Mouse (Mus musculus) left cerebral cortex, postnatal 4 days (tissue): ENCODE measurements at regions not wholly inside any gene's neighbourhood (a gene's known extent, or its start where the extent isn't known, plus 50 kb on each side); places are given as distances from the start of the nearest gene placed in this dataset.

Experiments
- DNase-seq: peaks from one replicate; pipeline ENCODE4 v3.0.0-alpha.2; 2022
- intact Hi-C: fragments of 180-260 bp; cut with DNase I; formaldehyde crosslinking; loops from one replicate; pipeline ENCODE4 v1.15.1; 2025

DNA sequence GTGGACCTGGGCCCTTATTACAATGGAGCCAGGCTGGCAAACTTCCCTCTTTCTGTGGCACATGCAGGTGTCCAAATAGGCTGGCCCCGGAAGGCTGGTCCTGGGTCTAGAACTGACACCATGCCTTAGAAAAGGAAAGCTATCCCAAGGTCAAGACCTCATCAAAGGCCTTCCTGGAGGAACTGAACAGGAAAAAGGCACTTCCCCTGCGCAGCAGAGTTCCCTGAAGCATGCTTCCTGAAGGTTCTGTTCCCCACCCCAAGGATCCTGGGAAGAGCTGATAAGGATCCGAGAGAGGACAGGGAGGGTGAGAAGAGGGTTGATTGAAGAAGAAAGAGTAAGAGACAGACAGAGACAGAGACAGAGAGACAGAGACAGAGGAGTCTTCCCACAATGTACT, 204.0 kb downstream of the Bcor start:
- DNase-seq: no peak
- intact Hi-C loops: no loop called here

DNA sequence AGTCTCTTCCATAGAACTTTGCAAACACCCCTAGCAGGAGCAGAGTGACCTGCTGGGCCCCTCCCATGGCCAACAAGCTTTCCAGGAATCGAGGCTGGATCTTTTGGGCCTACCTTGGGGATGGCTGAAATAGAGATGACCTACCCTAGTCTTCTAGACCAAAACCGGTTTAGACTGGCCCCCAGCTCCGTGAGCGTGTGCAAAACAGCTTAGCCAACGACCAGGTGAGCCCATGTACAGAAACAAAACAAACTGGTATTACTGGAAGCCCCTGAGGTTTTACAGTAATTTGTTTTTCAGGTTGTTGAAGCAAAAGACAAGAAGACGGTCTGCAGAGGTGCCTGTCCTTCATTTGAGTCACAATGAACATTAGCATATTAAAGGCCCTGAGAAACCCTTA, 203.1 kb downstream of the Bcor start:
- intact Hi-C loops: no loop called here
- DNase-seq: no peak

GRCm38 (mm10) chrX:11959871-11960552, 200.1 kb downstream of the Bcor start:
- intact Hi-C loops: no loop called here
- DNase-seq: no peak

- intact Hi-C loops: no loop called here
- DNase-seq: peak; percentile 7
Observed at GRCm38 (mm10) chrX:11961350-11961749, 198.8 kb downstream of the Bcor start.

DNA sequence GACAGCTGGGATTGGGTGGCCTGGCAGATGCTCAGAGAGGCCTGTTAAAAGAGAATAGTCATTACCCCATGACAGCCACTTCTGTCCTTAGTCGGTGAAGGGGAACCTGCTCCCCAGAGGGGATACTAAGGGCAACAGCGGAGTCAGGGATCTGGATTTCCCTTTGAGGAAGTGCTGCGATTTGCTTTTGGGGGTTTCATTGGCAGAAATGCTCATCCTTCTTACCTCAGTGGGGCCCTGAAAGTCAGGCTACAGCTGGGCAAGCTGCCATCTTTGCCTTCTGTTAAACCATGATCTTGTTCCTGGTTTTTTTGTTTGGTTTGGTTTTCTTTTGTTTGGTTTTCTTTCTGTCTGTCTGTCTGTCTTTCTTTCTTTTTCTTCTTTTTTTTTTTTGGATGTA, 195.7 kb downstream of the Bcor start:
- intact Hi-C loops: no loop called here
- peak; percentile 21 for DNase-seq

DNA sequence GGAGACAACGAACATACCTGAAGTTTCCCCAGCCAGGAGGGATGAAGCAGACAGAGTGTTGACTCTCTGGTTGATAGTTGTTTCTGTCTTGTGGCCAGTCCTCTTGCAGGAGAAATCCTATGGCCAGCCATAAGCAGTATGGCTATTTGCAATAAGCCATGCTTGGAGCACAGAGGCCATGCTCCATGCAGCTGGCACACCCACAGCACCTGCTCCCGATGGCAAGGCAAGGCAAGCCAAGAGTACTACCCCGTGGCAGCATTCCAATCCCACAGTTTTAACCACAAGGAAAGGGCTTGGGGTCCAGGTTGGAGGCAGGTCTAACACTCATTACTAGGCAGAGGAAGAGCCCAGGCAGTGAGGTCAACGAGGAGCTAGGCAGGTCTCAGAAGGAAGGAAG, 181.5 kb downstream of the Bcor start:
- intact Hi-C loops: no loop called here
- no peak for DNase-seq

- intact Hi-C loops: no loop called here
- no peak for DNase-seq
Observed at GRCm38 (mm10) chrX:11983276-11983675, 176.9 kb downstream of the Bcor start.
